ENCODE assay signal across 19 mouse cellular contexts in genomic region chr1:40362784-40363183, GRCm38 (mm10). TPM values are rescaled to one million over a fixed set of nuclear protein-coding genes. Genes with fewer than 3 reads are reported as not detected.
DNase-seq lines count a peak whose midpoint lies in the region; ATAC-seq and TF ChIP-seq lines count a peak whose summit lies in the region.
"Had no signal": no experiment of that assay in that cellular context is flagged by ENCODE, and none has a peak within 500 bp of the region (broad histone marks: within the 10 kb centered on the region; RNA-seq: fewer than 3 reads in every experiment).

No protein-coding gene starts in this region.

- no peaks in the 10 kb centered on the region for H3K4me1 ChIP-seq in hindbrain, postnatal 0 days (ENCODE audit: insufficient read depth, low read length)
- peaks cover 10% of the 10 kb centered on the region for H3K4me1 ChIP-seq in hindbrain, embryonic 12.5 days
- H3K4me1 ChIP-seq in midbrain, embryonic 11.5 days (ENCODE audit: control insufficient read depth, insufficient read depth, low read length), result no peaks in the 10 kb centered on the region
- H3K4me1 ChIP-seq: embryonic facial prominence, embryonic 12.5 days; forebrain, embryonic 13.5 days; forebrain, embryonic 15.5 days had no signal

- H3K9me3 ChIP-seq in hindbrain, postnatal 0 days (ENCODE audit: low read length), result no peaks in the 10 kb centered on the region
- no peaks in the 10 kb centered on the region for H3K9me3 ChIP-seq in hindbrain, embryonic 12.5 days (replicated peaks)
- no peaks in the 10 kb centered on the region for H3K9me3 ChIP-seq in midbrain, embryonic 11.5 days (ENCODE audit: control insufficient read depth, low read length)
- H3K9me3 ChIP-seq: embryonic facial prominence, embryonic 10.5 days; embryonic facial prominence, embryonic 12.5 days; forebrain, embryonic 13.5 days; forebrain, embryonic 15.5 days had no signal

- no peak overlapping the region for H3K9ac ChIP-seq in hindbrain, postnatal 0 days (replicated peaks; ENCODE audit: low read length)
- H3K9ac ChIP-seq in hindbrain, embryonic 12.5 days, result no peak overlapping the region
- no peak overlapping the region for H3K9ac ChIP-seq in midbrain, embryonic 11.5 days (ENCODE audit: low read length)
- H3K9ac ChIP-seq: embryonic facial prominence, embryonic 12.5 days; forebrain, embryonic 13.5 days; forebrain, embryonic 15.5 days; forebrain, postnatal 0 days had no signal

- ATAC-seq in hindbrain, postnatal 0 days, result 0 out of 2 replicates have a peak, but pooled peaks have one; percentile 31
- no peak for ATAC-seq in hindbrain, embryonic 12.5 days (ENCODE audit: low FRiP score)
- no peak for ATAC-seq in midbrain, embryonic 11.5 days (ENCODE audit: low FRiP score)
- ATAC-seq: forebrain, embryonic 13.5 days; forebrain, embryonic 15.5 days; forebrain, postnatal 0 days had no signal

- no peaks in the 10 kb centered on the region for H3K27me3 ChIP-seq in hindbrain, postnatal 0 days (ENCODE audit: insufficient read depth, low read length)
- no peaks in the 10 kb centered on the region; the same call in 1 of the 2 replicates for H3K27me3 ChIP-seq in hindbrain, embryonic 12.5 days
- H3K27me3 ChIP-seq in midbrain, embryonic 11.5 days (ENCODE audit: control insufficient read depth, insufficient read depth, low read length), result no peaks in the 10 kb centered on the region
- H3K27me3 ChIP-seq: embryonic facial prominence, embryonic 12.5 days; forebrain, embryonic 13.5 days; forebrain, embryonic 15.5 days had no signal

- no peaks in the 10 kb centered on the region for H3K36me3 ChIP-seq in hindbrain, postnatal 0 days (ENCODE audit: insufficient read depth, low read length)
- H3K36me3 ChIP-seq in hindbrain, embryonic 12.5 days, result no peaks in the 10 kb centered on the region
- no peaks in the 10 kb centered on the region for H3K36me3 ChIP-seq in midbrain, embryonic 11.5 days (ENCODE audit: control insufficient read depth, insufficient read depth, low read length)
- H3K36me3 ChIP-seq: embryonic facial prominence, embryonic 10.5 days; embryonic facial prominence, embryonic 12.5 days; forebrain, embryonic 15.5 days had no signal

- DNase-seq in heart, adult 11 months, result peak; percentile 71
- no peak for DNase-seq in heart, adult 9 months (ENCODE audit: low spot score in 2 of 2)
- DNase-seq in hindbrain, postnatal 0 days (ENCODE audit: low spot score), result no peak
- no peak for DNase-seq in midbrain, embryonic 11.5 days (ENCODE audit: low spot score, missing footprints)
- DNase-seq: adrenal gland, adult 2 months; adrenal gland, postnatal 10 days; adrenal gland, postnatal 25 days; B cell, adult 2 months; cerebellum, adult 11-12 months; cerebellum, adult 2 months; cerebellum, adult 9-10 months; cerebellum, postnatal 10 days; cerebellum, postnatal 25 days; forebrain, postnatal 0 days had no signal

- no peak overlapping the region for H3K4me2 ChIP-seq in hindbrain, postnatal 0 days (ENCODE audit: low read depth, low read length)
- H3K4me2 ChIP-seq in hindbrain, embryonic 12.5 days (replicated peaks), result no peak overlapping the region
- no peak overlapping the region for H3K4me2 ChIP-seq in midbrain, embryonic 11.5 days
- H3K4me2 ChIP-seq: embryonic facial prominence, embryonic 12.5 days; forebrain, embryonic 13.5 days; forebrain, embryonic 15.5 days had no signal

- H3K27ac ChIP-seq in hindbrain, postnatal 0 days, result no peak overlapping the region
- no peak overlapping the region for H3K27ac ChIP-seq in hindbrain, embryonic 12.5 days
- H3K27ac ChIP-seq in midbrain, embryonic 11.5 days (ENCODE audit: low read depth, low read length), result no peak overlapping the region
- H3K27ac ChIP-seq: embryonic facial prominence, embryonic 10.5 days; embryonic facial prominence, embryonic 12.5 days; forebrain, embryonic 13.5 days; forebrain, embryonic 15.5 days had no signal

- 64% methylated on average over 11 of the region's 11 CpGs for WGBS in hindbrain, postnatal 0 days
- 74% methylated on average over 11 of the region's 11 CpGs for WGBS in hindbrain, embryonic 12.5 days
- WGBS in midbrain, embryonic 11.5 days, result 82% methylated on average over 11 of the region's 11 CpGs

- no peak for TF ChIP-seq CTCF in hindbrain, postnatal 0 days (IDR thresholded peaks at IDR 0.05; ENCODE audit: low read depth)

- no peak overlapping the region for H3K4me3 ChIP-seq in hindbrain, postnatal 0 days (ENCODE audit: low read length)
- no peak overlapping the region for H3K4me3 ChIP-seq in hindbrain, embryonic 12.5 days
- no peak overlapping the region for H3K4me3 ChIP-seq in midbrain, embryonic 11.5 days (ENCODE audit: low read depth, low read length)
- H3K4me3 ChIP-seq: embryonic facial prominence, embryonic 10.5 days; embryonic facial prominence, embryonic 12.5 days; forebrain, embryonic 13.5 days; forebrain, embryonic 15.5 days had no signal

RNA-seq across cellular contexts. Expression of gene Il1rl2, which starts 38.4 kb away (rescaled TPM):
- 0.42 and 1.3 TPM in 2 replicates for total RNA-seq in hindbrain, postnatal 0 days (2014; rRNA removed)
- 0.52 and 0.76 TPM in 2 replicates for polyA plus RNA-seq in hindbrain, postnatal 0 days (2015; fragmentation: Nextera tagmentation; extraction: Ambion mirVana)
- polyA plus RNA-seq in hindbrain, embryonic 12.5 days (2016; fragmentation: Nextera tagmentation; extraction: Ambion mirVana), result 2.5 and 2.8 TPM in 2 replicates
- 0.98 and 1.0 TPM in 2 replicates for polyA plus RNA-seq in midbrain, embryonic 11.5 days (2014; fragmentation: Nextera tagmentation; extraction: Ambion mirVana)
